Mouse (Mus musculus) mature B cell (primary cell): Measurements from ENCODE around the gene Msantd1.

ENCODE experiments used
- in situ Hi-C: fragments of 300-500 bp; cut with MboI; formaldehyde crosslinking; loops from 2 replicates; pipeline ENCODE4 v1.14.3; 2019

Gene Msantd1

DNA sequence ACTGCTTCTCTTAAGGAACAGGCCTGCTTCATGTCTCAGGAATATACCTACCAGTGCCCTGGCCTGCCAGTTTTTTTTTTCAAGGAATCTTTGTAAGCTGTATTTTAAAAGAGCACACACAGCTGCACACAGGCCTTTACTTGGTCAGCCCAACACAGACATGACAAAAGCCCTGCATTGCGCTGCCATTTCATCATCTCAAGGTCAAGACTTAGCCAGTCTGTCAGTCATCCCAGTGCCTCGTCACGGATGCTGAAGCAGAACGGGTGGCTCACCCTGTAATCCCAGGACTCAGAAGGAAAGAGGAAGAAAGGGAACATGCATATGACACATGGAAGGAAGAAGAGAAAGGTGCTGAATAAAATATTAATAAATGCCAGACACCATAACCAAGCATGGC, 19.8 kb downstream of the Msantd1 start:
- in situ Hi-C loops: no loop called here

DNA sequence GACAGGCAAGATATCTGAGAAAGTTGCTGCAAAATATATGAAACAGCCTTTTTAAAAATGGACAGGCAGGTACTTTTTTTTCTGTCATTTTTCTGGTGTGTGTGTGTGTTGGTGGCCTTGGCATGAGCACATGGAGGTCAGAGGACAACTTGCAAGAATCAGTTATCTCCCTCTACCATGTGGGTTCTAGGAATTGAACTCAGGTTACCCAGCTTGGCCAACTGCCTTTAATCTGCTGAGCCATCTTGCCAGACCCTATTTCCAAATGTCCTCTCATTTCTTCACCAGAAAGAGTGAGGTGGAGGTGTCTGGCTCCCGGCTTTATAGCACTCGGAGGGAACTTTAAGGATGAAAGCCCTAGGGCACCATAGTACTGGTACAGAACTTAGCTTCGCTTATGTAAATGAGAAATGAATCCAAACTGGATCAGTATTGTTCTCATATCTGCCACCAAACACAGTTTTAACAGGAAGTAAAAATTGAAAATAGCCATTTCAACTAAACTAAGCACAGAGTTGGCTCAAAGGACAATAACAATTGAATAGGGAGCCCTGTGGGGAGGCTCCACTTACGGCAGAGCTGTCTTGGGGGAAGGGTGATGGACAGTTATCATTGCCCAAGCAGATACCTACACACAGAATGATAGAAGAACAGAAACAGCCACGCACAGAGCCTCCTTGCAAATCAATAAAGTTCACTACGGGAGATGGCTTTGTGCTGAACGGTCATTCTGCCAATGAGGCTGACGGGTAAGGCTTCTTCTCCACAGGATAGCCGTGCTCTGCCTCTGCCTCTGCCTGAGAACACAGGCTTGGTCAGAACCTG, 22.6 kb downstream of the Msantd1 start:
- in situ Hi-C loops: no loop called here

DNA sequence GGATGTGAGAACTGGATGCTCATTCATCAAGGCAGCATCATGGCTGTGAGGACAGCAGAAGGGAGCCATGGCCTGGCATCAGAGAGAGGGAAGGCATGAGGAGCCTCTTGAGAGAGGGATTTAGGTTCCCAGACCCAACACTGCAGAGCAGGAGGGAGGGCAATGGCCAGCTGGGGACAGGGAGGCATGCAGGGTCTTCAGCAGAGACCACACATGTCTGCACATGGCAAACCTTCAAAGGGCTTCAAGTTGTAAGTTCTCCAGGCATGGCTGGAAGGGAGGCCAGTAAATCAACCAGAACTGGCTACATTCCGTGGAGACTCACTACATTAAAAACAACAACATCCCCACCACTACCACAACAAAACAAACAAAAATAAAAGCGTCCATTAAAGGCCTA, 23.3 kb downstream of the Msantd1 start:
- in situ Hi-C loops: no loop called here

DNA sequence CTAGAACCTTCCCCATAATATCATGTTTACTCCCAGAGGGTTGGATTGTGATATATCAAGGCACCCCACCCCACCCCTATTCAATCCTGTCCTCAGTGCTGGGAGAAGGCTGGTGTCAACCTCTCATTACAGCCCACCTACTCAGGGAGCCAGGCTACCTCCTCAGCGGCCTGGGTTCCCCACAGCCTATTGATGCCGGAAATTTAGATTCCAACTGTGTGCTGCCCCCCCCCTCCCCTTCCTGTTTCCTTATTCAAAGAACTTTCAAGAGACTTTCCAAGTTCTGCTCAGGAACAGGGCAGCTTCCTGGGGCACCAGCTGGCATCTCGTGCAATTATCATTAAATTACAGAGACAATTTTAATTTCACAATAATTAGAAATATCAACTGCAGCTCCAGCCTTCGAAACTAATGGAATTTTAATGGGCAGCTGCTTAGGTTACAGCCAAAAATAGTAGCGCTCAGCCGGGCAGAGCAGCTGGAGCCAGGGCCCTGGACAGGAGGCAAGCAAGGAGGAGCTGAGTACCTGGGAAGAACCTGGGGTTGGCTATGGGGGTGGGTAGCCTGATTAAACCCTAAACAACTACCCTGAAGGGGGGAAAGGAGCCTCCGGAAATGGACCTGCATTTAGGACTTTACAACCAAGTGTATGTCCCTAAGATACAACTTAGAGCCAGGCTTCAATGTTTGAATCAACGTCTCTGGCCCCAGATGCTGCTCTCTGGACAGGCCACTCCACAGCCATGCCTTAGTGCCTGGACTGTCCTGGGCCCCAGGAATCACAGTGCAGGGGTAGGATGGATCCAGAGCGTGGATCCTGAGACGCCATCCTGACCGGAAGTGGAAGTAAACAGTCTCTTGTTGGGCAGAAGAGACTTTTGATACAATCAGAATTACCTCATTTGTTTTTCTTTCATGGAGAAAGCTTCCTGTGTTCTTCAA, 24.0 kb downstream of the Msantd1 start:
- in situ Hi-C loops: no loop called here

DNA sequence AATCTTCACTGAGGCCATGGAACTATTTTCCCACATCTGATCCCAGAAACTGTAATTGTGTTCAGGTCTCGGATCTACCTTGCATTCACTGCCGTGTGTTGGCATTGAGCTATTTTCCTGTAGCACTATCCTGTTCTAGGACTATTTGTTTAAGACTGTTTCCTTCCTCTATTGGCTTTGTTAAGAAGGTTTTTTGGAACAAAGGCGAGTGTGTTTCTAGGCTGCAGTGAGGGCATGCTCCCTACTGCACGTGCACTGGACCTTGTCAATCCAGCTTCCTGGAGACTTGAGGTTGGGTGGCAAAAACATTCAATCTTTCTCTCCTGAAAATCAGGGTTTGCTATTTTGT, 24.6 kb downstream of the Msantd1 start:
- in situ Hi-C loops: no loop called here

DNA sequence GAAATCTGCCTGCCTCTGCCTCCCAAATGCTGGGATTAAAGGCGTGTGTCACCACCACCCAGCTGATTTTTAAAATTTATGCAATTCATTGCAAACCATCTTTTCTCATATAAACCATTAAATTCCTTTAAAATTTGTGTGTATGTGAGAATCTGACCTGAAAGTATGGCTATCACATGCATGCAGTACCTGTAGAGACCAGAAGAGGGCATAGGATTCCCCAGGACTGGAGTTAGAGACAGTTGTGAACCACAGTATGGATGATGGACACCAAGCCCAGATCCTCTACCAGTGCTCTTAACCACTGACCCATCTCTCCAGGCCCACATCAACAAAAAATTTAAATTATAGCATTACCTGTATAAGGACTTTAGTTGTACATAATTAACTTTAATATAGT, 25.6 kb downstream of the Msantd1 start:
- in situ Hi-C loops: no loop called here

DNA sequence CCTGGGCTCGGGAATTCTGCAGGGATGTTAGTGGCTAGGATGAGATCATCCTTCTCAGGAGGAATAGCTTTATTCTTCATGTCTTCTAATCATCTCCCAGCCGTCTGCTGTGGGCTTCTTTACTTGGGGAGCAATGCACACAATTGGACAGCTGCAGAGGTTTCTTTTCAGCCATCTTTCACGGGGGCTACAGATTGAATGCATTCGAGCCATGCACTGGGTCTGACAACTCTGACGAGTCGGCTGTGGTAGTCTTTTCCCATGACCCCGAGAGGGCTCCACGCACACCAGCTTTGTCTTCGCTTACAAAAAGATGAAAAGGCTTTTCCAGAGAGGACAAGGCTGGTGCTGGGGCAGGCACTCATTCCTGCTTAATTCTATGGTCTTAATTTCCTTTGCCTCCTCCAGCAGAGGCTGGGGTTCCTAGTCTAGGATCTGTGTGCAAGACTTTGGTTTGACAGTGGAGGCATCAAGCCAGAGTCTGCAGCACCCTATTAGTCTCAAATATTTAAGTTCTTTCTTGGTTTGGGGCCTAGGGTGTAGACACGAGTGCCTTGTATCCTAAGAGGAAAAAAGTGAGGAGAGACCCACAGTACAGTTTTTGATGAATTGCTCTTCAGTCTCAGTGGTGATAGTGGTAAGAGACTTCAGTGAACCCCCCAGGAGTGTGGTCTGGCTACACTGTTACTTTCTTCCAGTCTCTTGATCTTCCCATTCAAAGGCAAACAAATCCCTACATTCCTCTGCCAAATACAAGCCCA, 34.1 kb downstream of the Msantd1 start:
- in situ Hi-C loops: no loop called here

DNA sequence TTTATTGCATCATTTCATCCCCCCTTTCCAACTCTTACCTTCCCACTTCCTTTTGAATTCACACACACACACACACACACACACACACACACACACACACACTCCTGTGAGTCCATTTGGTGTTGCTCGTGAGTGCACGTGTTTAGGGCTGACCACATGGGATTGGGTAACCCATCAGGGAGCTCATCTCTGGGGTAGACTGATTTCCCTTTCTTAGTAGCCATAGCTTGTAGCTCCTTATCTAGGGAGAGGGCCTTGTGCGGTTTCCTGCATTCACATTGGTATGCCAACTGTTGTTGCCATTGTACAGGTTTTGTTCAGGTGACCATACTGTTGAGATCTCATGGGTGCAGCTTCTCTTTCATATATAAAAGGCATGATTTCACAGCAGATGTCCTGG, 35.6 kb downstream of the Msantd1 start:
- in situ Hi-C loops: no loop called here

DNA sequence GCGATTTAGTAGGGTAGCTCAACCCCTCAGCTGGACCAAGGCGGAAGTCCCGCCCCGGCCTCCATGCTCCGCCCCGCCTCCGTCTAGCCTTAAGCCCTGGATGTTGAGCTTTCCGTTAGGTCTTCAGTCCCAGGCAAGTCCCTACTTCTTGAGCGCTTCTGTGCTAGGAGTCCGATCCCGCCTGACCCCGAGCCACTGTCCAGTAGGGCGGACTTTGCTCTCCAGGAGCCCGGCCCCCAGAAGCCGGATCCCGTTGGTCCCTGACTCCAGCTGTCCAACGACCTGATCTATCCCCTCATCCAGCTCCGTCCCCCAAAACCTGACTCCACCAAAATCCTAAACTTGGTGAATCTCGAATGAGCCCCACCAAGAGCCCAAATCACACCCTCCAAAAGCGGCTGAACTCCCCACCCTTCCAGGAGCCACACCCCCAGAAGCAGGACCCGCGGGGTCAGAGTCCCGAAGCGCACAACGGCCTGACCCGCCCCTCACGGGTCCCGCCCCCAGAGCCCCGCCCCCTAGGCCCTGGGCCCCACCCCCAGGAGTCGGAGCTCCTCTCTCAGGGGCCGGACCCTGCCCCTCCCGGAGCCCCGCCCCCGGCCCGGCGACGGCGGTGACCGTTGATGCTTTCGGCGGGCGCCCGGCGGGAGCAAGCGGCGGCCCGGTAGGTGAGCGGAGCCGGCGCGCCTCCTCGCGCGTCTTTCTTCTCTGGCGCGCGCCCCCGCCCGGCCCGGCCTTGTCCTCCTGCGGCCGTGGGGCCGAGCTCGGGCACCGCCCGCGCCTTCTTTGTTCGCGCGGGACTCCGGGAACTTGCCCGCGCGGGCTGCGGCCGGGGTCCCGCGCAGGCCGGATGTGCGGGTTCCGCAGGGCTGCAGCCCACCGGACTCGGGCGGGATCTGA, 41.3 kb downstream of the Msantd1 start, which contains the start of gene Rgs12:
Gene Rgs12, plus strand, starts transcription at position 585 of the 900 bp plus-strand sequence.
- in situ Hi-C loops: no loop called here

DNA sequence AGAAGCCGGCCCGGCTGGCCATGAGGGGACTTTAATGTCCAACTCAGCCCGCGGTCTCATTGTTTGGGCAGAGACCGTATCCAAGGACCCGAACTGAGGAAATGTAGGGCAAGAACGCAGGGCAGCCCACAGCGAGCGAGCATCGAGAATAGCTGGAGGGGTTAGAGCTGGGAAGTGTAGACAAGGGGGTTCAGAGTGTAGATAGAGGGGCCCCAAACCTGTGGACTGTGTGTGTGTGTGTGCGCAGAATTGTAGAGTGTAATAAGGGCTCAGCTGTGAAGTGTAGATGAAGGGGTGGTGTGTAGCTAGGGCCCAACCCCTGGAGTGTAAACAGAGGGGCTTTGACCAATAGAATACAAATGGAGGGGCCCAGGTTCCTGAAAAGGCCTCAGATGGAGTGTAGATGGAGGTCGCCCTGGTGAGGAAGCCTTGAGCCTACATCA, 42.0 kb downstream of the Msantd1 start:
- in situ Hi-C loops: no loop called here

DNA sequence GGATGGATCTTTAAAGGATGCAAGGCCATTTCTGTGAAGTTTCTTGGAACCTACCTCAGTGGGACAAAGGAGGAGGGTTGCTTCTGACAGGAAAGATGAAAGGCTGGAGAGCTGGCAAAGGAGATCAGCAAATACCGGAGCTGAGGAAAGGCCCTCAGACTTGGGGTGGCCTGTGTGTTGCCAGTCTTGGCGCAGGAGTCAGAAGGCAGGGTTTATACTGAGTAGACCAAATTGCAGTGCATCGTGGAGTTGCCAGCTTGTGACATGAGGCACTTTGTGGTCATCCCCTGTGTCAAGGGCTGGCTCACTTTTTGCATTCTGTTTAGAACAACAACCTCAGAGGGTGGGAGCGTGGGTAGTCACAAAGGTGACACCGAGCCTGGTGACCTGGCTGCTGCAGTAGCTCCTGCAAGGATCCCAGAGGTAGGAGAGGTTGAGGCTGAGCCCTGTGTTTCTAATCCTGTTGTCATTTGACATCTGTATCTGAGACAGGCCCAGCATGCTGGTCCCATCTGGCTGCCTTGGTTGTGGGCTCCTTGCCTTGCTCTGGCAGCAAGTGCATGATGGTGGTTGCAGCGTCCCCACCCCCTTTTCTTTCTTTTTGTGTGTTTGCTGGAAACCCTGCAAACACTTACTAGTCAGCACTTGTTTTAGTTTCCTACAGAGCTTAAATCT, 42.8 kb downstream of the Msantd1 start:
- in situ Hi-C loops: no loop called here

DNA sequence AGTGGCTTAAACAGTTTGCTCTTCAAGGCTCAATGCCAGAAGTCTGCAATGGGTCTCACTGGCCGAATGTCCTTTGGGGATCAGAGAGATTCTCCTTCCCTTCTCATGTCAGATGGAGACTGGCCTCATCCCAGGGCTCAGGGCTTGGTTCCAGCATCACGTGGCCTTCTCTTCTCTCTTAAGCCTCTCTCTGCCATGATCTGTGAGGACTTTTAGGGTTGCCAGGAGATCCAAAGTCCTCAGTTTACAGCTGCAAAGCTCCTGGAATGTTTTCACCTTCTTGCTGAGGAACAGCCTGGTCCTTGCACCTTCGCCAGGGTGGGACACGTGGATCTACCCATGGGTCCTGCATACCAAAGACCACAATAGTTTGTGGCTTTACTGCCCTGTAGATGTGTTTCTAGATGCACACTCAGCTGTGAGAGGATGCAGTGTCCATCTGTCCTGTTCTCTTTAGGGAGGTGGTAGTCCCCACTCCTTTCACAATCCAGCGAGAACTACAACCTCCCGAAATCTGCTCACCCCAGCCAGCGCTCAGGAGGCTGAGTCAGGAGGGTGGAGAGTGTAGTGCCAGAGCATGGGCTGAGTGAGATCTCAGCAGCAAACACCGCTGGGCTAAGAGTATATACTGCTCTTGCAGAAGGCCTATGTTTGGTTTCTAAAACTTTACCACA, 43.5 kb downstream of the Msantd1 start:
- in situ Hi-C loops: no loop called here

DNA sequence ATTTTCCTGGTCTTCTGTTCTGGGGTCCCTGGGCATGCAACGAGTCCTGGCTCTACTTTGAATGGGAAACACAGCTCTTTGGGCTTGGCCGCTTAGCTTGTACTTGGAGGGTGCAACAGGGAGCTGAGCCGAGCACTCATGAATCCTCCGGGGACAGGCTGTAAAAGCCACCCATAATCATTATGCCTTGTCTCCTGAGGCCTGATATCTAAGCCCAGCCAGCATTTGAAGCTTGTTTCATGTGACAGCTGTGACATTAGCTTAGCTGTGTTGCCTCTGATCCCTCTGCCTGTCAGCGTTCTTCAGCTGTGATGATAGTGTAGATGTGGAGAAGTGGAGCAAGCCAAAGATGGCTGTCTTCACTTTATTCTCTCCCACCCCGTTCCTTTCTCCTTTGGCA, 46.7 kb downstream of the Msantd1 start:
- in situ Hi-C loops: no loop called here

DNA sequence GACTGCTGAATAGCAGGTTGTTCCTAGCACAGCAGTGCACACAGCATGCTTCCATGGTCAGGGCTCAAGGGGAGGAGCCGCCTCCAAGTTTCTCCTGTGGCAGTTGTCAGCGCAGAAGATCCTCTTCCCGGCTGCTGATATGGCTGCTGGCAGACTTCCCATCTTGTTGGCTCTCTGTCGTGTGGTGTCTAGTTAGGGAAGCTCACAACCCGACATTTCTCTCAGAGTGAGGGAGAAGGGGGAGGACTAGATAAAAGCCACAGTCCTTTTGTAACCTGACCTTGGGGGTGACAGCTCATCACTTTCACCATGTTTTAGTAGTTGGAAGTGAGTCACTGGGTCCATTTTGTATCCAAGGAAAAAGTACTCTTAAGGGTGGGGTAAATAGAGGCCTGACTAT, 47.8 kb downstream of the Msantd1 start:
- in situ Hi-C loops: no loop called here

DNA sequence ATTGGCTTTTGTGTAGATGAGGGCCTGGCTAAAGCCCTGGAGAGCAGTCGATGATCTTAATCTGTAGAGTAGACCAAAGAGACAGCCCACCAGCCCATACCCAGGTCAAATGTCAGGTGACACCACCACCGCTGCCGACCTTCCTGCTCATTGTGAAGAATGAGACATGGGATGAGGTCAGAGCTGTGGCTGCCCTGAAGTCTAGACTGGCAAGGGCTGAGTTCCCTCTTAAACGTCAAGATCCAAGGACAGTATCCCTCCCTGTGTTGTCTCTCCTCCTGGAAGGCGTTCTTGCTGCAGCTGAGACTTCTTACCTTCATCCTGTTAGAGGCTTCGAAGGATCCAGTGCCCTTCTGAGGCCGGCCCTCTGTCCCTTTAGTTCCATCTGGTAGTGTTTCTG, 48.3 kb downstream of the Msantd1 start:
- in situ Hi-C loops: no loop called here

DNA sequence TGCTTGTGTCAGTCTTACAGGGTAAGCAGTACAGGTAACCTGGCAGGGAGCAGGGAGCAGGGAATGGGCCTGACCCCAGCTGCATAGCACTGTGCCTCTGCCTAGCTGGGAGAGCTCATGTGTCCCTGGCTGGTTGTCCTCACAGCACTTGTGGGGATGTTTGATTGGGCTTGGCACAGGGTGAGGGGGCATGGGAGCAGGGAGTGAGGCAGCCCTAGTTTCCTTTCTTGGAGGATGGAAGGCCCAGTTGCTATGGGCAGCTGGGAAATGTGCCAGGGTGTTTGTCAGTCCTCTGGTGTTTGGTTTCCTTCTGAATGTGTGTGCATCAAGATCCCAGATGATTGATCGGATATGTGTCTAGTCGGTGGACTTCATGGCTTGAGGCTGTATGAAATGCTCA, 49.2 kb downstream of the Msantd1 start:
- in situ Hi-C loops: no loop called here

DNA sequence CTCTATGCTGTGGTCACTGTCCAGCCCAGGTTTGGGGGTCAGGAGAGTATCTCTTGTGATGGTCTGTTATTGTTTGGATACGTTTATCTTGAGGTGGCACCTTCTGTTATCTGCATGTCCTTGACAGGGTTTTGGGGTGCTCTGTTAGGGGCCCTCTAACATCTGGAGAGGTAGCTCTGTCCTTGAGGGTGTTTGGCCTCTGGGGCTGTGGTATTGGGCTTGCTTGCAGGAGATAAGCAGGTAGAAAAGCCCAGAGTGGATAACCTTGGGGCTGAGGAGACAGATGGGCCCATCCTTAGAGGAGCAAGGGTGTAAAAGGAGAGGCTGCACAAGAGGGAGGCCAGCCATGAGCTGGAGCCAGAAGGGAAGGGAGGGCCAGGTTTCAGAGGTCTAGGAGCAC, 52.2 kb downstream of the Msantd1 start:
- in situ Hi-C loops: no loop called here

DNA sequence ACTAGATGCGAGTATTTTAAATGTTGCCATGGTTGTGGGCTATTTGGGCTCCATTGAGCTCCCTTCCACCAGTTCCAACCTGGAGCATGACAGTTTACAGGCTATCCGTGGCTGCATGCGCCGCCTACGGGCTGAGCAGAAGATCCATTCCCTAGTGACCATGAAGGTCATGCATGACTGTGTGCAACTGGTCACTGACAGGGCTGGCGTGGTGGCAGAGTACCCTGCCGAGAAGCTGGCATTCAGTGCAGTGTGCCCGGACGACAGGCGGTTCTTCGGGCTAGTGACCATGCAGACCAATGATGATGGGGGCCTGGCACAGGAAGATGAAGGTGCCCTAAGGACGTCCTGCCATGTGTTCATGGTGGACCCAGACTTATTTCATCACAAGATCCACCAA, 57.7 kb downstream of the Msantd1 start:
- in situ Hi-C loops: no loop called here

DNA sequence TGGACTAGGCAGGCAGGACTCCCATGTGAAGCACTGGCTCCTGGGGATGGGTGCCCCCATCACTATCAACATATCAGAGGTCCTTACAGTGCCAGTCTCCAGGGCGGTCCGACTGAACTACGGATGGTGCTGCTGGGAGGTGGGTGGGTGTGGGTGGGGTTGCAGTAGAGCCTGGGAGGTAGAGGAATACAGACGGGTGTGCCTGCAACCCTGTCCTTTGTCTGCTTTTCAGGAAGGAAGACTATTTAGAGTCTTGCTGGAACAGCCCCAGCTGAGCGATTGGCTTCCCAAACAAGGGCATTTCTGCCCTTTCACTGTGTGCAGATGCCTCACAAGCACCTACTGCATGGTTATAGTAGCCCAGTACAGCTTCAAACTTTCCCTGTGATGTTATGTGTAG, 60.6 kb downstream of the Msantd1 start:
- in situ Hi-C loops: no loop called here

DNA sequence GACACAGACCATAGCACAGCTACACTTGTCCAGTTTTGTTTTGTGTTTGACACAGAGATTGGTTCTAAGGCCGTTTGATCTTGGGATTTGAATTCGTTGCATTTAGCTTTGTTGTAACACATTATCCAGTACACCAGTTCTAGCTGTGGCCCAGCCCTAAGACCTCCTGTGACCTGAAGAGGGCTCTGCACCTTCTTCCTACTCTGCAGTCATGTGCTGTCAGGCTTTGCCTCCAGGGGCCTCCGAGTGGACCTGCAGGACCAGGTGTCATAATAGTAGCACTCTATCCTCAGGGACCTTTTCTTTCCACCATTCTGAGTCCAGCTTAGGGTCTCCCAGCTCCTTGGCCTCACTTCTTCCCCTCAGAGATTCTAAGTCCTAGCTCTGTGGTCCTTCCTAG, 64.7 kb downstream of the Msantd1 start:
- in situ Hi-C loops: no loop called here
